Mouse (Mus musculus) embryo, embryonic 10 days (tissue): ENCODE results near the gene Olfr1197.

Experiments used
- DNase-seq: peaks from one replicate; pipeline ENCODE4 v3.0.0-alpha.2; 2015; ENCODE audit warnings: low spot score

Gene Olfr1197

GRCm38 (mm10) chr2:88732266-88732665 is at the start of gene Olfr1197:
Gene Olfr1197, minus strand, starts transcription at chr2:88732366.
- DNase-seq = no peak

- DNase-seq = no peak
These were observed 38.2 kb upstream of the Olfr1197 start, which contains the start of gene Olfr1200 for GRCm38 (mm10) chr2:88770388-88770787. Gene Olfr1200, minus strand, starts transcription at chr2:88770488.

- DNase-seq = no peak
These were observed 28.2 kb upstream of the Olfr1197 start, which contains the start of gene Olfr1199 for GRCm38 (mm10) chr2:88760369-88760768. Gene Olfr1199, minus strand, starts transcription at chr2:88760469.

GRCm38 (mm10) chr2:88751270-88751669 is 19.1 kb upstream of the Olfr1197 start, which contains the start of gene Olfr1198:
Gene Olfr1198, minus strand, starts transcription at chr2:88751370.
- no peak for DNase-seq

- DNase-seq = no peak
These were observed 11.2 kb upstream of the Olfr1197 start for GRCm38 (mm10) chr2:88743379-88743778.

- DNase-seq = no peak
These were observed 27.7 kb downstream of the Olfr1197 start, which contains the start of gene Olfr1196 for GRCm38 (mm10) chr2:88704497-88704896. Gene Olfr1196, minus strand, starts transcription at chr2:88704597.

GRCm38 (mm10) chr2:88689087-88689486 is 43.1 kb downstream of the Olfr1197 start, which contains the start of gene Olfr1195:
Gene Olfr1195, minus strand, starts transcription at chr2:88689187.
- no peak for DNase-seq
